Mouse (Mus musculus): ENCODE results near the gene 9330161L09Rik.

DNA sequence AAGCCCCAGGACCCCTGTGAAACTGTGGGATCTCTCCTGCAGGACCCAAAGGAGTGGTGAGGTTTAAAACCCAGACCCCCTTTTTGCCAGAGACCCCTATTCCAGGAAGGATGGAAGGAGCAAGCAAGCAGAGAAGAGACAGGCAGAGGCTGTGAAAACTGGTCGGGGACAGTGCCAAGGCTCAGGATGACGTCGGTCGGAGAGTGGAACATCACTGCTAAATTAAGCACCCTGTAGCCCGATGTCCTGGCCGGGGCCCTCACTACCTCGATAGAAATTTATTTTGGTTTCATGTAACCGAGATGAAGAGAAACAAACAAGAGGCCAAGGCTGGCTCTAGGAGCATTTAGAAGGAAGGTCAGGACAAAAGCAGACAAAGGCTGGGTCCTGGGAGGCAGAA, 49.4 kb downstream of the 9330161L09Rik start:
- TF ChIP-seq CTCF (IDR thresholded peaks at IDR 0.05; ENCODE audit: extremely low read depth, insufficient read depth, insufficient read length, insufficient replicate concordance) (no peak), POLR2A (IDR thresholded peaks at IDR 0.05; ENCODE audit: low read depth, low read length) (no peak)
